Mouse (Mus musculus): ENCODE measurements at regions not wholly inside any gene's neighbourhood (a gene's known extent, or its start where the extent isn't known, plus 50 kb on each side); places are given as distances from the start of the nearest gene placed in this dataset.

DNA sequence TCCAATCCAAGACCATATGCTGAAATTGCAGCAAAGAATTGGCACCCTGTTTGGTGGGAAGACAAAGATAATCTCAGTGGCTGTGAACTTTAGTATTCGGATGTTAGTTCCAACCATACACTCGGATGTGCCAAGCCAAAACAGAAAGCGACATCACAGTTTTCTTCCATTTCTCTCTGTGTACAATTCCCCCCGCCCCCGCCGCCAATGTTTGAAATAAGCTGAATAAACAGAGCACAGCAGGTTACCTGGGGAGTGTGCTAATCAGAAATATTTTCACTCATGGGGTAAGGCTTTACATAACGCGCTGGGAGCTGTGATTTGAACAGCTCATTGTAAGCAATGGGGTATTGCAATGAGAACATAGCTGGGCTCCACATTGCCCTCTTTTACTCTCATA is 72.5 kb upstream of the Trpm3 start:
- TF ChIP-seq CTCF (IDR thresholded peaks at IDR 0.05; ENCODE audit: low read depth, low read length) (no peak), POLR2A (IDR thresholded peaks at IDR 0.05; ENCODE audit: borderline replicate concordance, low read depth, low read length) (no peak)
